Mouse (Mus musculus) thymus, postnatal 10 days (tissue): ENCODE measurements around the gene Rtn2.
A peak's percentile ranks its signal among the peaks of the same experiment; 100 is the strongest.

Experiments
- DNase-seq, 2 experiments: peaks; one replicate each; pipeline ENCODE4 v3.0.0; 2021; ENCODE audit warnings: low spot score in 2 of 2

The Rtn2 gene

GRCm38 (mm10) chr7:19344237-19344847 lies 61.9 kb downstream of the Rtn2 start, which contains the start of gene Ercc1:
Ercc1 (plus strand) TSS chr7:19344778.
- peak in 1 of 2 experiments; percentile 27 for DNase-seq

- DNase-seq: peak; percentile 98
Observed at GRCm38 (mm10) chr7:19344938-19345471, 62.6 kb downstream of the Rtn2 start.
